Mouse (Mus musculus): ENCODE results near the gene Crtac1. TPM values are rescaled to one million over a fixed set of nuclear protein-coding genes. Genes with fewer than 3 reads are reported as not detected.

Gene Crtac1
- polyA plus RNA-seq, 1 experiment: 0.48 TPM

DNA sequence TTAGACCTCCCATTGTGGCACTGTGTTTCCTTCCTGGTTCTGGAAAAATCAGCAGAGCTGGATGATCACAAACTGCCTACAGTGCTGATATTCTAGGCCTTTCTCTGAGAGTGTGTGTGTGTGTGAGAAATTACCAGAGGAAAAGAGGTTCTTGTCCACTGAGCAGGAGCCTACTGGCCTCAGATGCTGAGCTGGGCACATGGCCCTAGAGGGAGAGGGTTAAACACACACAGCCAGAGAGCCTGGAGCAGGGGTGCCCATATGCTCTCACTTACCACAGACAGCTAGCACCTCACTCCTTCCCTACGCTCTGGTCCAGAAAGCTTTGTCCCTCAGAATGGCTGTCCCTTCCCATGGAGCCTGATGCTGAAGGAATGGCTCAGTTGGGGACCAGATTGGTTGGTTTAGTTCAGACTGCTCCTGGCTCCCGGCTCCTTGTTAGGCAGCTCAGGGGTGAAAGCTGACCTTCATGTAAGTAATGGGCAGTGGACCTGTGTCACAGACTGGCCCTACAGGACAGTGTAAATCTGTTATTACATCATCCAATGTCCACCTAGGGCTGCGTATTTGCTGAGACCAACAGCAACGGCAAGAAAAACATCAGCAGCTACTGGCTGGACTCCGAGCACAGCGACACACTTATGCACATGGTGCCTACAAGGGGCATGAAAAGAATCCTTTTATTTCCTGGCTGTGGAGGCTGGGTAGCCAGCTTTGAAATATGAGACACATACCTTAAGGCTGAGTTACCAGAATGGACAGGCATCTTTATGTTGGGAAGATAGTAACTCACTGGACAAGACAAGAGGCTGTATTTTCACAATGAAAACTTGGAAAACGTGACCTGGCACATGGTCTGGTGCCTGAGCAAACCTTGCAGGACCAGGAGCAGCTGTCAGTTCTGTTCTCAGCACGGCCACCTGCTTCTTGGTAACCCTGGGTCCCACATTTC lies 10.9 kb upstream of the Crtac1 start:
- Histone ChIP-seq H3K4me1 (ENCODE audit: control insufficient read depth, insufficient read depth, insufficient read length, low read length) (no peaks in the 10 kb centered on the region), H3K4me3 (ENCODE audit: low read depth, low read length) (no peak overlapping the region), H3K36me3 (ENCODE audit: control insufficient read depth, insufficient read depth, low read length) (no peaks in the 10 kb centered on the region), H3K27ac (ENCODE audit: insufficient read depth, low read depth, low read length) (no peak overlapping the region), H3K27me3 (ENCODE audit: control insufficient read depth, insufficient read depth, low read length) (no peaks in the 10 kb centered on the region)
- 65% methylated on average over 8 of the region's 8 CpGs for WGBS
- TF ChIP-seq CTCF (IDR thresholded peaks at IDR 0.05; ENCODE audit: extremely low read depth, insufficient read length, insufficient replicate concordance, low read depth, low read length) (no peak; the same call in 1 of the 2 replicates), POLR2A (IDR thresholded peaks at IDR 0.05; ENCODE audit: low read depth, low read length) (no peak)

DNA sequence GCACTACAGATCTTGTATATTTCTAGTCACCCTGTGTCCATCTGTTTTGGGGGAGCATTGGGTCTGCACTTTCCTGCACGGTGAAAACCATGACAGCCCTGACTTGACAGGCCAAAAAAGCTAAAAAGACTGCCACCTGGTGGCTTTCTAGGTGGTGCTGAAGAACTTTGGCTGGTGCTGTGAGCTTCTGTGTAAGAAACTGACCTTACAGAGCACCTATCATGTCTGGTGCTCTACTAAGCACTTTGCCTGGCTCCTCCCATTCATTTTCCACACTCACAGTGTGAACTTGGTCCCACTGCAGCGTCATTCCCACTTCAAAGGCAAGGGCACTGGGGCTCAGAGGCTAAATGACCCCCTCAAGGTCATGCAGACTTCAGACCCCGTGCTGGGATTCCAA lies 8.5 kb upstream of the Crtac1 start:
- H3K4me1 ChIP-seq (ENCODE audit: control insufficient read depth, insufficient read depth, insufficient read length, low read length): no peaks in the 10 kb centered on the region
- 29% methylated on average over 3 of the region's 3 CpGs for WGBS
- H3K27ac ChIP-seq (ENCODE audit: insufficient read depth, low read depth, low read length): no peak overlapping the region
- no peaks in the 10 kb centered on the region for H3K36me3 ChIP-seq (ENCODE audit: control insufficient read depth, insufficient read depth, low read length)
- TF ChIP-seq CTCF (IDR thresholded peaks at IDR 0.05; ENCODE audit: extremely low read depth, insufficient read length, insufficient replicate concordance, low read depth, low read length) (no peak), POLR2A (IDR thresholded peaks at IDR 0.05; ENCODE audit: low read depth, low read length) (no peak)
- no peaks in the 10 kb centered on the region; the same call in 1 of the 2 replicates for H3K27me3 ChIP-seq (ENCODE audit: control insufficient read depth, insufficient read depth, low read length)
- no peak overlapping the region for H3K4me3 ChIP-seq (ENCODE audit: low read depth, low read length)

DNA sequence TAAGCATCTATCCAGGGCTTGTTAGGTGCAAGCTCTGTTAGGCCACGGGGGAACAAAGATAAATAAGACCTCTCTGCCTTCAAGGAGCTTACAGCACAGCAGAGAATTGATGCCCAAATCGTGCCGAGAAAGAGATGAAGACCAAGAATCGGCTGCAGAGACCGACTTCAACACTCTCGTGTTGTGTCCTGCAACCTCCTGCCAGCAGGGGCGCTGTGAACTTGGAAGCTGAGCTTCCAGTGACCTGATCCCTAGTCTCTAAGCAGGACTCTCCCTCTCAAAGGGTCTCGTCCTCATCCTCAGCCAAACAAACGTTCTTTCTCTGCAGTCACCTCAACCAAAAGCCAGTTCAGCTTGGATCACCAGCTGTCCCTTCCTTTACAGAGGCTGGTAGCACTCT lies 7.8 kb upstream of the Crtac1 start:
- Histone ChIP-seq H3K4me1 (ENCODE audit: control insufficient read depth, insufficient read depth, insufficient read length, low read length) (no peaks in the 10 kb centered on the region), H3K4me3 (ENCODE audit: low read depth, low read length) (no peak overlapping the region), H3K27me3 (ENCODE audit: control insufficient read depth, insufficient read depth, low read length) (no peaks in the 10 kb centered on the region; the same call in 1 of the 2 replicates), H3K27ac (ENCODE audit: insufficient read depth, low read depth, low read length) (no peak overlapping the region), H3K36me3 (ENCODE audit: control insufficient read depth, insufficient read depth, low read length) (no peaks in the 10 kb centered on the region)
- WGBS: 69% methylated on average over 9 of the region's 9 CpGs
- TF ChIP-seq POLR2A (IDR thresholded peaks at IDR 0.05; ENCODE audit: low read depth, low read length) (no peak), CTCF (IDR thresholded peaks at IDR 0.05; ENCODE audit: extremely low read depth, insufficient read length, insufficient replicate concordance, low read depth, low read length) (peak; percentile 41; the same call in 1 of the 2 replicates)

DNA sequence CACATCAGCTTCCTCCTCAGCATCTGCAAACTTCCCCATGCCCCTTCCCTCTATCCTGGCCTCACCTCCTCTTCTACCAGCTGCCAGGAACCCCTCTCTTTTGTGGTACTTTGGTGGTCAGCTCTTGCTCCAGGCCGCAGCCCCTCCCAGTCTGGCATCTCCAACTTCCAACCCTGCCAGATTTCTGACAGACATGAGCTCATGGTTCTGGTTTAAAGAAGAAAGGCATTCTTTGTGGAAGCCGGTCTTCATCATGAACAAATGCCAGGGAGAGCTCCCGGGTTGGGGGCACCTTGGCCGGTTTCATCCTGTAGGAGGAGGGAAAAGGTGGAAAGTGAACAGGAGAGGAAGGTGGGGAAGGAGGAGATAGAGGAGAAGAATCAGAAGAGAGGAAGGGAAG lies 4.0 kb upstream of the Crtac1 start:
- H3K27ac ChIP-seq (ENCODE audit: insufficient read depth, low read depth, low read length): no peak overlapping the region
- no peaks in the 10 kb centered on the region for H3K36me3 ChIP-seq (ENCODE audit: control insufficient read depth, insufficient read depth, low read length)
- TF ChIP-seq CTCF (IDR thresholded peaks at IDR 0.05; ENCODE audit: extremely low read depth, insufficient read length, insufficient replicate concordance, low read depth, low read length): no peak
- no peak for TF ChIP-seq POLR2A (IDR thresholded peaks at IDR 0.05; ENCODE audit: low read depth, low read length)
- H3K4me1 ChIP-seq (ENCODE audit: control insufficient read depth, insufficient read depth, insufficient read length, low read length): peaks cover 8% of the 10 kb centered on the region; the same call in 1 of the 2 replicates
- H3K4me3 ChIP-seq (ENCODE audit: low read depth, low read length): no peak overlapping the region
- H3K27me3 ChIP-seq (ENCODE audit: control insufficient read depth, insufficient read depth, low read length): peaks cover 35% of the 10 kb centered on the region
- WGBS: 67% methylated on average over 4 of the region's 4 CpGs

DNA sequence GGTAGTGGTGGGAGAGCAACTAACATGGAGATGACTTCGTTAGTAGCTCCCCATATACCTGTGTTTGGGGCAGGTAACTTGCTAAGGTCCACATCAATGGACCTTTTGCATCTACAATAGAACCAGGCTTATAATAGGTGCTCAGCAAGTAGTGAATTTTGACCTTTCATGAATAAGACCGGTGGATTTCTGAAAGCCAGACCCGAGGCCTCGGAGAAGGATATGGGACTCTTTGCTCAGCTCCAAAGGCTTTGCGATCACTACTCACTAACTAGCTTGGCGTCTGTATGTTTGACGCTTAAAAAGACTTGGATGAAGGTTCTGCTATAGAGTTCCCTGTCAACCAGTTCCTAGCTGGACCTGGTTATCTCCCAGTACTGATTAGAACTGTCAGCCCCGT lies 1.2 kb upstream of the Crtac1 start:
- Histone ChIP-seq H3K4me1 (ENCODE audit: control insufficient read depth, insufficient read depth, insufficient read length, low read length) (peaks cover 8% of the 10 kb centered on the region; the same call in 1 of the 2 replicates), H3K4me3 (ENCODE audit: low read depth, low read length) (no peak overlapping the region), H3K27ac (ENCODE audit: insufficient read depth, low read depth, low read length) (no peak overlapping the region), H3K27me3 (ENCODE audit: control insufficient read depth, insufficient read depth, low read length) (peaks cover 47% of the 10 kb centered on the region), H3K36me3 (ENCODE audit: control insufficient read depth, insufficient read depth, low read length) (no peaks in the 10 kb centered on the region)
- TF ChIP-seq POLR2A (IDR thresholded peaks at IDR 0.05; ENCODE audit: low read depth, low read length): no peak
- TF ChIP-seq CTCF (IDR thresholded peaks at IDR 0.05; ENCODE audit: extremely low read depth, insufficient read length, insufficient replicate concordance, low read depth, low read length): no peak
- 40% methylated on average over 8 of the region's 8 CpGs for WGBS

DNA sequence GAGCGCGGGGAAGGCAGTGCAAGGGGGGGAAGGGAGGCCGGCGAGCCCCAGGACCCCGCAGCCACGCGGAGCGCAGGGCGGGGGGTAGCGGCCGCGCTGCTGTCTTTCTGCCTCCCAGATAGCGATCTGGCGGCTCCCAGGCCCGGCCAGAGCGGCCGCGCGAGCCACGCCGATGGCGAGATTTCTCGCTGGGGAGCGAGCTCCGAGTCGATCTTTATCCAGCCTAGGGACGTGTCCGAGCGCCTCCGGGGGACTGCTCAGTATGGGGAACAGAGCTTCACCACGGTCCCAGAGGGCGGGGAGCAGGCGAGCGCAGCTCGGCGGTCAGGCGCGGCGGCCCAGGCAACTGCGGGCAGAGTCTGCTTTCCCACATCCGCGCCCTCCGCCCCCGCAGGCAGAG lies 608 bp upstream of the Crtac1 start:
- TF ChIP-seq CTCF (IDR thresholded peaks at IDR 0.05; ENCODE audit: extremely low read depth, insufficient read length, insufficient replicate concordance, low read depth, low read length) (no peak), POLR2A (IDR thresholded peaks at IDR 0.05; ENCODE audit: low read depth, low read length) (no peak)
- 1% methylated on average over 42 of the region's 44 CpGs for WGBS

DNA sequence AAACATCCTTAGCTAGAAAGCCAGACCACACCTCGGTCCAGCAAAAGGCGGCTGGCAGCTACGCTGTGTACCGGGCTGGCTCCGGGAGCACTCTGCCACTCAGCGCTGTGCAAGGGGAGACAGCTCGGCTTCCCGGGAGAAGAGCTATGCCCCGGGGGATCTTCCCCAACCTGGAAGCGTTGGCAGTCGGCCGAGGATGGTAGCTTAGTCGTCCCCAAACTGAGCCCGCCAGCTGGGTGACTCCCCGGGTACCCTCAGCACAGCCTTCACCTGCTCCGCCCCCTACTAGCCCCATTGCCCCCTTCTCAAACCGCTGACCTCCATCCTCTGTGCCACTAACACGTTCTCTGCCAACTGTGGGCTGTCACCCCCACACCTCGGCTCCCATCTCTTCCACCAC lies 602 bp downstream of the Crtac1 start:
- Histone ChIP-seq H3K4me3 (ENCODE audit: low read depth, low read length) (0 out of 2 replicates have a peak overlapping the region, but pooled peaks have one; percentile 49), H3K27me3 (ENCODE audit: control insufficient read depth, insufficient read depth, low read length) (peaks cover 47% of the 10 kb centered on the region), H3K36me3 (ENCODE audit: control insufficient read depth, insufficient read depth, low read length) (no peaks in the 10 kb centered on the region), H3K4me1 (ENCODE audit: control insufficient read depth, insufficient read depth, insufficient read length, low read length) (peaks cover 8% of the 10 kb centered on the region; the same call in 1 of the 2 replicates), H3K27ac (ENCODE audit: insufficient read depth, low read depth, low read length) (no peak overlapping the region)
- no peak for TF ChIP-seq CTCF (IDR thresholded peaks at IDR 0.05; ENCODE audit: extremely low read depth, insufficient read length, insufficient replicate concordance, low read depth, low read length)
- no peak for TF ChIP-seq POLR2A (IDR thresholded peaks at IDR 0.05; ENCODE audit: low read depth, low read length)
- 5% methylated on average over 19 of the region's 19 CpGs for WGBS

More for the DNA sequence above, 608 bp upstream of the Crtac1 start:
- peaks cover 47% of the 10 kb centered on the region for H3K27me3 ChIP-seq (ENCODE audit: control insufficient read depth, insufficient read depth, low read length)
- peak overlapping the region; percentile 49 for H3K4me3 ChIP-seq (ENCODE audit: low read depth, low read length)
- H3K27ac ChIP-seq (ENCODE audit: insufficient read depth, low read depth, low read length): no peak overlapping the region
- H3K4me1 ChIP-seq (ENCODE audit: control insufficient read depth, insufficient read depth, insufficient read length, low read length): peaks cover 8% of the 10 kb centered on the region; the same call in 1 of the 2 replicates
- no peaks in the 10 kb centered on the region for H3K36me3 ChIP-seq (ENCODE audit: control insufficient read depth, insufficient read depth, low read length)
